ENCODE assay signal across 22 mouse cellular contexts in the genomic region with DNA sequence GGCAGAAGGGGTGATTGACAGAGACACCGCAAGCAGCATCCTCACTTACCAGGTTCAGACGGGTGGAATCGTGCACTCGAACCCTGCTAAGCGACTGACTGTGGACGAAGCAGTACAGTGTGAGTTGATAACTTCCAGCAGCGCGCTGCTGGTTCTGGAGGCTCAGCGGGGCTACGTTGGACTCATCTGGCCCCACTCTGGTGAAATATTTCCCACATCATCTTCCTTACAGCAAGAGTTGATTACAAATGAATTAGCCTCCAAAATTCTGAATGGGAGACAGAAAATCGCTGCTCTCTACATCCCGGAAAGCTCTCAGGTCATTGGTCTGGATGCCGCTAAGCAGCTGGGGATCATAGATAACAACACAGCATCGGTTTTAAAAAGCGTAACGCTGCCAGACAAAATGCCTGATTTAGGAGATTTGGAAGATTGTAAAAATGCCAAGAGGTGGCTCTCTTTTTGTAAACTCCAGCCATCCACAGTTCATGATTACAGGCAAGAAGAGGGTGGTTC.
A peak's percentile ranks its signal among the peaks of the same experiment; 100 is the strongest.
DNase-seq lines count a peak whose midpoint lies in the region; ATAC-seq and TF ChIP-seq lines count a peak whose summit lies in the region.
"Had no signal": no experiment of that assay in that cellular context is flagged by ENCODE, and none has a peak within 500 bp of the region (broad histone marks: within the 10 kb centered on the region; RNA-seq: fewer than 3 reads in every experiment).

No protein-coding gene starts in this region.

- H3K9ac ChIP-seq in heart, embryonic 15.5 days = no peak overlapping the region
- H3K9ac ChIP-seq in heart, embryonic 12.5 days = no peak overlapping the region
- H3K9ac ChIP-seq in lung, embryonic 14.5 days = no peak overlapping the region
- H3K9ac ChIP-seq: embryonic facial prominence, embryonic 15.5 days; heart, embryonic 13.5 days; hindbrain, embryonic 14.5 days had no signal

- H3K4me2 ChIP-seq in heart, embryonic 15.5 days = no peak overlapping the region
- no peak overlapping the region for H3K4me2 ChIP-seq in heart, embryonic 12.5 days
- no peak overlapping the region for H3K4me2 ChIP-seq in lung, embryonic 14.5 days
- H3K4me2 ChIP-seq: embryonic facial prominence, embryonic 15.5 days; heart, embryonic 13.5 days; hindbrain, embryonic 14.5 days had no signal

- WGBS in heart, embryonic 15.5 days = 75% methylated on average over 16 of the region's 16 CpGs
- 78% methylated on average over 16 of the region's 16 CpGs for WGBS in heart, embryonic 12.5 days
- WGBS in lung, embryonic 14.5 days = 66% methylated on average over 16 of the region's 16 CpGs

- no peaks in the 10 kb centered on the region for H3K9me3 ChIP-seq in heart, embryonic 15.5 days (replicated peaks)
- H3K9me3 ChIP-seq in heart, embryonic 12.5 days (replicated peaks) = no peaks in the 10 kb centered on the region
- no peaks in the 10 kb centered on the region for H3K9me3 ChIP-seq in lung, embryonic 14.5 days (ENCODE audit: low read depth, low read length)
- H3K9me3 ChIP-seq: embryonic facial prominence, embryonic 15.5 days; forebrain, embryonic 10.5 days; heart, embryonic 13.5 days had no signal

- TF ChIP-seq POLR2A in cortical plate, adult 2 months (IDR thresholded peaks at IDR 0.05; ENCODE audit: extremely low read depth, insufficient read depth, low read length) = no peak

- H3K27me3 ChIP-seq in heart, embryonic 15.5 days = no peaks in the 10 kb centered on the region
- 0 out of 2 replicates have a peak, but pooled peaks cover 5% of the 10 kb centered on the region for H3K27me3 ChIP-seq in heart, embryonic 12.5 days (replicated peaks)
- no peaks in the 10 kb centered on the region for H3K27me3 ChIP-seq in lung, embryonic 14.5 days (ENCODE audit: insufficient read depth, low read length)
- H3K27me3 ChIP-seq: embryonic facial prominence, embryonic 15.5 days; heart, embryonic 13.5 days had no signal

- H3K4me1 ChIP-seq in heart, embryonic 15.5 days (replicated peaks) = 0 out of 2 replicates have a peak, but pooled peaks cover 7% of the 10 kb centered on the region
- peaks cover 10% of the 10 kb centered on the region for H3K4me1 ChIP-seq in heart, embryonic 12.5 days (replicated peaks)
- no peaks in the 10 kb centered on the region for H3K4me1 ChIP-seq in lung, embryonic 14.5 days (ENCODE audit: insufficient read depth)
- peaks cover 1% of the 10 kb centered on the region; the same call in 1 of the 2 replicates for H3K4me1 ChIP-seq in cortical plate, adult 2 months (ENCODE audit: control insufficient read depth, insufficient read depth, low read length)
- H3K4me1 ChIP-seq: embryonic facial prominence, embryonic 15.5 days had no signal

- ATAC-seq in heart, embryonic 15.5 days (replicated peaks; ENCODE audit: insufficient number of reproducible peaks, insufficient read depth, low FRiP score, low read depth) = no peak
- ATAC-seq in heart, embryonic 12.5 days (ENCODE audit: insufficient number of reproducible peaks, low FRiP score) = no peak
- no peak; the same call in 1 of the 2 replicates for ATAC-seq in lung, embryonic 14.5 days (ENCODE audit: insufficient read depth)
- ATAC-seq: forebrain, embryonic 14.5 days had no signal

- no peak overlapping the region for H3K4me3 ChIP-seq in heart, embryonic 15.5 days
- no peak overlapping the region for H3K4me3 ChIP-seq in heart, embryonic 12.5 days
- no peak overlapping the region for H3K4me3 ChIP-seq in lung, embryonic 14.5 days (ENCODE audit: low read depth, low read length)
- no peak overlapping the region for H3K4me3 ChIP-seq in cortical plate, adult 2 months (ENCODE audit: insufficient read depth, low read length)
- H3K4me3 ChIP-seq: embryonic facial prominence, embryonic 15.5 days; erythroblast, embryonic 14.5 days; forebrain, embryonic 10.5 days; gastrocnemius, adult 2 months; heart, embryonic 13.5 days had no signal

- DNase-seq in lung, embryonic 14.5 days = peak; percentile 64
- no peak for DNase-seq in lung, postnatal 36 days
- DNase-seq in lung, postnatal 10 days = peak; percentile 38
- no peak for DNase-seq in lung, postnatal 25 days (ENCODE audit: low spot score)
- DNase-seq in spleen, adult 18-20 months = no peak
- DNase-seq: adrenal gland, postnatal 10 days; cerebellum, adult 11 months; cerebellum, adult 8-10 months; cerebellum, postnatal 14 days; gastrocnemius, adult 2 months; gastrocnemius, postnatal 25 days; heart, postnatal 10 days; heart, postnatal 4 days had no signal

- no peak for TF ChIP-seq CTCF in lung, embryonic 14.5 days (IDR thresholded peaks at IDR 0.05; ENCODE audit: low read depth)
- no peak for TF ChIP-seq CTCF in cortical plate, adult 2 months (IDR thresholded peaks at IDR 0.05; ENCODE audit: extremely low read depth, insufficient read depth, low read length)

- H3K27ac ChIP-seq in heart, embryonic 15.5 days = peak overlapping the region; percentile 25; the same call in 1 of the 2 replicates
- no peak overlapping the region for H3K27ac ChIP-seq in heart, embryonic 12.5 days (ENCODE audit: poor library complexity, severe bottlenecking)
- H3K27ac ChIP-seq in lung, embryonic 14.5 days (ENCODE audit: low read depth) = no peak overlapping the region
- H3K27ac ChIP-seq in cortical plate, adult 2 months (ENCODE audit: insufficient read depth, low read length) = peak overlapping the region; percentile 86
- H3K27ac ChIP-seq: embryonic facial prominence, embryonic 15.5 days; forebrain, embryonic 10.5 days; gastrocnemius, adult 2 months; heart, embryonic 13.5 days; hindbrain, embryonic 14.5 days had no signal

- peaks cover 46% of the 10 kb centered on the region for H3K36me3 ChIP-seq in heart, embryonic 15.5 days
- peaks cover 63% of the 10 kb centered on the region for H3K36me3 ChIP-seq in heart, embryonic 12.5 days
- H3K36me3 ChIP-seq in lung, embryonic 14.5 days (ENCODE audit: insufficient read depth) = no peaks in the 10 kb centered on the region

Comparison
In these comparisons a context has a peak if more than half of its experiments do, and no peak if none do; other contexts are left out.
1. H3K27ac ChIP-seq: peak in heart, embryonic 15.5 days (single experiment) and cortical plate, adult 2 months (single experiment); none in heart, embryonic 12.5 days (single experiment) and lung, embryonic 14.5 days (single experiment).
2. DNase-seq: peak in lung, embryonic 14.5 days (single experiment) and lung, postnatal 10 days (single experiment); none in lung, postnatal 36 days (single experiment), lung, postnatal 25 days (single experiment) and spleen, adult 18-20 months (0 of 2).